Mouse (Mus musculus) liver, embryonic 11.5 days (tissue): ENCODE measurements at regions not wholly inside any gene's neighbourhood (a gene's known extent, or its start where the extent isn't known, plus 50 kb on each side); places are given as distances from the start of the nearest gene placed in this dataset.

Experiments used
- ATAC-seq: fragments of 200-750 bp; cut with Nextera tagmentation; replicated peaks from 2 replicates; pipeline ENCODE4 v1.8.0; 2017; ENCODE audit warnings: moderate number of reproducible peaks, mild to moderate bottlenecking, moderate TSS enrichment, moderate library complexity; ENCODE audit not compliant: low FRiP score
- DNase-seq: peaks from one replicate; pipeline ENCODE4 v3.0.0-alpha.2; 2017; ENCODE audit warnings: low spot score
- H3K27ac ChIP-seq: fragments of 300-500 bp; sonication (generic); 2 replicates; pipeline ENCODE4 v1.5.1; 2014; ENCODE audit warnings: mild to moderate bottlenecking, low read depth, low read length, control low read depth
- H3K27me3 ChIP-seq: fragments of 300-500 bp; sonication (generic); replicated peaks from 2 replicates; pipeline ENCODE4 v1.6.1; 2014; ENCODE audit warnings: low read length, mixed read lengths; ENCODE audit not compliant: control insufficient read depth, insufficient read depth
- H3K36me3 ChIP-seq: fragments of 300-500 bp; sonication (generic); 2 replicates; pipeline ENCODE4 v1.6.1; 2014; ENCODE audit warnings: mild to moderate bottlenecking, low read length, moderate library complexity, mixed read lengths; ENCODE audit not compliant: control insufficient read depth, insufficient read depth
- H3K4me1 ChIP-seq: fragments of 300-500 bp; sonication (generic); replicated peaks from 2 replicates; pipeline ENCODE4 v1.6.1; 2014; ENCODE audit warnings: low read length, mixed read lengths; ENCODE audit not compliant: control insufficient read depth, insufficient read depth
- H3K4me2 ChIP-seq: fragments of 300-500 bp; sonication (generic); 2 replicates; pipeline ENCODE4 v1.6.1; 2014; ENCODE audit warnings: mild to moderate bottlenecking, control low read depth, moderate library complexity
- H3K4me3 ChIP-seq: fragments of 300-500 bp; sonication (generic); 2 replicates; pipeline ENCODE4 v1.5.1; 2014; ENCODE audit warnings: low read depth, low read length, control low read depth
- H3K9ac ChIP-seq: fragments of 300-500 bp; sonication (generic); 2 replicates; pipeline ENCODE4 v1.6.1; 2014; ENCODE audit warnings: low read depth, low read length, control low read depth
- H3K9me3 ChIP-seq: fragments of 300-500 bp; sonication (generic); 2 replicates; pipeline ENCODE4 v1.6.1; 2016; ENCODE audit warnings: low read length, inconsistent platforms, mixed read lengths; ENCODE audit not compliant: control insufficient read depth
- WGBS: fragments of 180-500 bp; shearing (Covaris S2); extraction: QIAGEN DNeasy Blood & Tissue Kit; methylation state at CpG from one replicate; pipeline ENCODE4 v1.1.7; 2014; 5-methylcytosine and 5-hydroxymethylcytosine counted together

- no peak for DNase-seq
- no peaks in the 10 kb centered on the region for H3K36me3 ChIP-seq
- H3K9me3 ChIP-seq: no peaks in the 10 kb centered on the region
- no peak overlapping the region for H3K4me2 ChIP-seq
- no peak overlapping the region for H3K27ac ChIP-seq
- no peak for ATAC-seq
- no peak overlapping the region for H3K4me3 ChIP-seq
- no peak overlapping the region for H3K9ac ChIP-seq
- no peaks in the 10 kb centered on the region for H3K4me1 ChIP-seq
- 85% methylated on average over 2 of the region's 2 CpGs for WGBS
- H3K27me3 ChIP-seq: no peaks in the 10 kb centered on the region
Observed at GRCm38 (mm10) chr1:189156906-189157305, 149.3 kb upstream of the Kctd3 start.

DNA sequence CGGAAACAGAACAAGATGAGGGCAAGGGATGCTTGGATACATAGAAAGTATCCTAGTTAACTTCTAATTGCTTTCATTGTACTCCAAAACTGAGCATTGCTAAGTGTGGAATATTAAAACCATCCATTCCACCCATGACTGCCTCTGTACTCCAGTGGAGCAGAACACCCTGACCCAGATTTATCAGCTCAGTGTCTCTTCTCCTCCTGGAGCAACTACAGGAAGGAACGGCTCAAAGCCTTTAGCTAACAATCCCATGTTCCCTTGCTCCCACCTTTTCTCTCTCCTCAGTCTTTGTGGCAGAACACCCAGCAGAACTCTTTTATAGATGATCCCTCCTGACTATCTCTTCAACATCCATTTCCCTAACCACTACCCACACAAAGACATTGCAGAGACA lies 146.7 kb upstream of the Kctd3 start:
- no peak for ATAC-seq
- H3K27ac ChIP-seq: no peak overlapping the region
- H3K4me3 ChIP-seq: no peak overlapping the region
- no peaks in the 10 kb centered on the region for H3K27me3 ChIP-seq
- 83% methylated on average over 2 of the region's 2 CpGs for WGBS
- H3K4me2 ChIP-seq: no peak overlapping the region
- no peak overlapping the region for H3K9ac ChIP-seq
- H3K4me1 ChIP-seq: no peaks in the 10 kb centered on the region
- H3K9me3 ChIP-seq: no peaks in the 10 kb centered on the region
- no peaks in the 10 kb centered on the region for H3K36me3 ChIP-seq
- DNase-seq: no peak

DNA sequence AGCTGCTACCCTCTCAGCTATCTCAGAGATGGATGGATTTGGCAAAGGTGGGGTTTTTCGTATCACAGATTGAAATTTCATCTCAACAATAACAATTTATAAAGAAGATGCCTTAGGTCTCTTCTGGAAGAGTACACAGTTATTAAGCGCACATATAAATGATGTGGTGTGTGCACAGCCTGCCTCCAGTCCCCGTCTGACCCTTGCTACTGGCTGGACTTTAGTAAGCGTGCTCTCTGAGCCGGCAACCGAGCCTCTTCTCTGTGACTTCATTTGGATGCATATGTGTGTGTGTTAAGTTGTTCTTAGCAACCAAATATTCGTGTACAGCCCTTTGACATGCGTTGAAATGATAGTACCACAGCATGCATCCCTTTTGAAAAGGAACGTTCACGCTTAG lies 145.5 kb upstream of the Kctd3 start:
- H3K4me3 ChIP-seq: no peak overlapping the region
- DNase-seq: no peak
- H3K9ac ChIP-seq: no peak overlapping the region
- no peaks in the 10 kb centered on the region for H3K36me3 ChIP-seq
- no peak overlapping the region for H3K4me2 ChIP-seq
- no peaks in the 10 kb centered on the region for H3K4me1 ChIP-seq
- no peak overlapping the region for H3K27ac ChIP-seq
- ATAC-seq: no peak
- H3K27me3 ChIP-seq: no peaks in the 10 kb centered on the region
- no peaks in the 10 kb centered on the region for H3K9me3 ChIP-seq
- 88% methylated on average over 10 of the region's 10 CpGs for WGBS

GRCm38 (mm10) chr1:189142982-189143451 lies 135.4 kb upstream of the Kctd3 start:
- no peaks in the 10 kb centered on the region for H3K9me3 ChIP-seq
- no peak overlapping the region for H3K4me2 ChIP-seq
- ATAC-seq (no peak), DNase-seq (no peak)
- H3K9ac ChIP-seq: no peak overlapping the region
- H3K36me3 ChIP-seq: no peaks in the 10 kb centered on the region
- WGBS: 83% methylated on average over 9 of the region's 9 CpGs
- H3K27me3 ChIP-seq: no peaks in the 10 kb centered on the region
- no peaks in the 10 kb centered on the region for H3K4me1 ChIP-seq
- H3K27ac ChIP-seq: no peak overlapping the region
- H3K4me3 ChIP-seq: no peak overlapping the region

GRCm38 (mm10) chr1:189142551-189142950 lies 134.9 kb upstream of the Kctd3 start:
- Histone ChIP-seq H3K9me3 (no peaks in the 10 kb centered on the region), H3K36me3 (no peaks in the 10 kb centered on the region), H3K27ac (no peak overlapping the region), H3K4me3 (no peak overlapping the region), H3K9ac (no peak overlapping the region), H3K27me3 (no peaks in the 10 kb centered on the region), H3K4me1 (no peaks in the 10 kb centered on the region), H3K4me2 (no peak overlapping the region)
- no peak for ATAC-seq
- no peak for DNase-seq
- WGBS: 71% methylated on average over 7 of the region's 7 CpGs

DNA sequence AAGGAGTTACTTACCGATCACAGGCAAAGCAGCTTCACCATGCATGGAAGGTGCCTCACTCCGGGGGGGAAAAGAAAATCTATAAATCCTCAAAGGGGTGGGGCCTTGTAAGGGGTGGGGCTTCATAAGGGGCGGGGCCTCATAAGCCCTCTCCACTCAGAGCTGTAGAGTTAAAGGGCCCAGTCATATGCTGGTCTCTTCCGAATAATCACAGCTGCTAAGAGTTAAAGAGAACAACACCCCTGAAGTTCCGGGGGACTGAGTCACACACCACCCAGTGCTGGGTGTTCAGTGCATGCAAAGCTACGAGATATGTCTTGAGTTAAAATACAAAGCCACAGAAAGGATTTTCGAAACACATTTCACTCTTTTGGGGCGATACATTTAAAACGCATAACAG lies 134.1 kb upstream of the Kctd3 start:
- DNase-seq: no peak
- WGBS: 85% methylated on average over 9 of the region's 9 CpGs
- H3K4me3 ChIP-seq: no peak overlapping the region
- no peak overlapping the region for H3K4me2 ChIP-seq
- H3K27me3 ChIP-seq: no peaks in the 10 kb centered on the region
- no peak for ATAC-seq
- no peak overlapping the region for H3K27ac ChIP-seq
- no peaks in the 10 kb centered on the region for H3K9me3 ChIP-seq
- no peaks in the 10 kb centered on the region for H3K4me1 ChIP-seq
- H3K36me3 ChIP-seq: no peaks in the 10 kb centered on the region
- no peak overlapping the region for H3K9ac ChIP-seq

GRCm38 (mm10) chr1:189136731-189137385 lies 129.2 kb upstream of the Kctd3 start:
- H3K9me3 ChIP-seq: no peaks in the 10 kb centered on the region
- no peaks in the 10 kb centered on the region for H3K4me1 ChIP-seq
- DNase-seq (no peak), ATAC-seq (no peak)
- WGBS: 79% methylated on average over 7 of the region's 7 CpGs
- H3K27me3 ChIP-seq: no peaks in the 10 kb centered on the region
- H3K4me3 ChIP-seq: no peak overlapping the region
- no peak overlapping the region for H3K9ac ChIP-seq
- H3K36me3 ChIP-seq: no peaks in the 10 kb centered on the region
- H3K4me2 ChIP-seq: no peak overlapping the region
- no peak overlapping the region for H3K27ac ChIP-seq

GRCm38 (mm10) chr1:189135826-189136225 lies 128.2 kb upstream of the Kctd3 start:
- WGBS: 79% methylated on average over 4 of the region's 4 CpGs
- no peak overlapping the region for H3K4me2 ChIP-seq
- H3K36me3 ChIP-seq: no peaks in the 10 kb centered on the region
- no peaks in the 10 kb centered on the region for H3K27me3 ChIP-seq
- no peak overlapping the region for H3K9ac ChIP-seq
- H3K27ac ChIP-seq: no peak overlapping the region
- no peak for ATAC-seq
- no peaks in the 10 kb centered on the region for H3K9me3 ChIP-seq
- no peaks in the 10 kb centered on the region for H3K4me1 ChIP-seq
- no peak for DNase-seq
- no peak overlapping the region for H3K4me3 ChIP-seq

GRCm38 (mm10) chr1:189128706-189129105 lies 121.1 kb upstream of the Kctd3 start:
- Histone ChIP-seq H3K36me3 (no peaks in the 10 kb centered on the region), H3K4me2 (no peak overlapping the region), H3K9me3 (no peaks in the 10 kb centered on the region), H3K27me3 (no peaks in the 10 kb centered on the region), H3K9ac (no peak overlapping the region), H3K4me3 (no peak overlapping the region), H3K4me1 (no peaks in the 10 kb centered on the region), H3K27ac (no peak overlapping the region)
- 80% methylated on average over 2 of the region's 2 CpGs for WGBS
- ATAC-seq (no peak), DNase-seq (no peak)
